Mouse (Mus musculus) gastrocnemius, adult 2 months (tissue): ENCODE results near the gene Smad3. TPM values are rescaled to one million over a fixed set of nuclear protein-coding genes. Genes with fewer than 3 reads are reported as not detected.
A peak's percentile ranks its signal among the peaks of the same experiment; 100 is the strongest.

Experiments
- DNase-seq: peaks from one replicate; pipeline ENCODE4 v3.0.0; 2022
- H3K27ac ChIP-seq: fragments of 200-600 bp; 2 replicates; pipeline ENCODE4 v1.8.1; 2022; ENCODE audit warnings: mild to moderate bottlenecking
- H3K4me3 ChIP-seq: fragments of 200-600 bp; 2 replicates; pipeline ENCODE4 v1.8.1; 2022; ENCODE audit warnings: mild to moderate bottlenecking, moderate library complexity
- CTCF ChIP-seq: fragments of 200-600 bp; IDR thresholded peaks from 2 replicates; pipeline ENCODE4 v1.8.1; 2022; ENCODE audit warnings: antibody characterized with exemption, mild to moderate bottlenecking, moderate library complexity
- intact Hi-C: fragments of 180-260 bp; cut with DNase I; formaldehyde crosslinking; loops from one replicate; pipeline ENCODE4 v1.15.1; 2025
- total RNA-seq, 2 experiments: library from RNA; stranded (reverse); gene quantifications; 2 replicates each; pipeline ENCODE4 v1.2.3; 2021

Smad3 gene
- total RNA-seq, 2 experiments from 2014 or later = 61.7 to 75.3 TPM

GRCm38 (mm10) chr9:63738830-63739229 is 19.0 kb downstream of the Smad3 start:
- TF ChIP-seq CTCF = no peak
- Histone ChIP-seq H3K4me3 (peak overlapping the region; percentile 5; the same call in 1 of the 2 replicates), H3K27ac (peak overlapping the region; percentile 73)
- no peak for DNase-seq
- intact Hi-C loops = no loop called here

- DNase-seq = no peak
- H3K4me3 ChIP-seq = no peak overlapping the region; the same call in 1 of the 2 replicates
- intact Hi-C loops = no loop called here
- H3K27ac ChIP-seq = peak overlapping the region; percentile 73
- TF ChIP-seq CTCF = no peak
These were observed 19.6 kb downstream of the Smad3 start for GRCm38 (mm10) chr9:63738086-63738701.

GRCm38 (mm10) chr9:63737426-63737931 is 20.3 kb downstream of the Smad3 start:
- DNase-seq = peak; percentile 83
- Histone ChIP-seq H3K27ac (peak overlapping the region; percentile 73), H3K4me3 (no peak overlapping the region)
- TF ChIP-seq CTCF = no peak
- intact Hi-C loops = no loop called here

- intact Hi-C loops = no loop called here
- no peak overlapping the region for H3K4me3 ChIP-seq
- no peak for DNase-seq
- H3K27ac ChIP-seq = no peak overlapping the region
- no peak for TF ChIP-seq CTCF
These were observed 23.5 kb downstream of the Smad3 start for GRCm38 (mm10) chr9:63734261-63734660.

GRCm38 (mm10) chr9:63732700-63733099 is 25.1 kb downstream of the Smad3 start:
- H3K27ac ChIP-seq = no peak overlapping the region
- H3K4me3 ChIP-seq = no peak overlapping the region
- DNase-seq = no peak
- no peak for TF ChIP-seq CTCF
- intact Hi-C loops = no loop called here

- no peak for TF ChIP-seq CTCF
These were observed 26.5 kb downstream of the Smad3 start for GRCm38 (mm10) chr9:63731114-63731828.

GRCm38 (mm10) chr9:63728969-63729368 is 28.8 kb downstream of the Smad3 start:
- intact Hi-C loops = no loop called here
- no peak overlapping the region for H3K4me3 ChIP-seq
- H3K27ac ChIP-seq = no peak overlapping the region
- TF ChIP-seq CTCF = no peak
- no peak for DNase-seq

More at GRCm38 (mm10) chr9:63731114-63731828, 26.5 kb downstream of the Smad3 start:
- intact Hi-C loops = no loop called here
- Histone ChIP-seq H3K27ac (no peak overlapping the region; the same call in 1 of the 2 replicates), H3K4me3 (no peak overlapping the region)
- DNase-seq = no peak

- DNase-seq = no peak
- intact Hi-C loops = no loop called here
- peak overlapping the region; percentile 72 for H3K27ac ChIP-seq
- H3K4me3 ChIP-seq = no peak overlapping the region
- no peak for TF ChIP-seq CTCF
These were observed 30.7 kb downstream of the Smad3 start for GRCm38 (mm10) chr9:63727070-63727469.

GRCm38 (mm10) chr9:63726088-63727010 is 31.4 kb downstream of the Smad3 start:
- no peak for TF ChIP-seq CTCF
- intact Hi-C loops = no loop called here
- DNase-seq = peak; percentile 68
- Histone ChIP-seq H3K4me3 (no peak overlapping the region), H3K27ac (peak overlapping the region; percentile 72)

GRCm38 (mm10) chr9:63724750-63725149 is 33.0 kb downstream of the Smad3 start:
- H3K4me3 ChIP-seq = no peak overlapping the region
- no peak overlapping the region for H3K27ac ChIP-seq
- DNase-seq = no peak
- no peak for TF ChIP-seq CTCF
- intact Hi-C loops = no loop called here

- H3K4me3 ChIP-seq = no peak overlapping the region
- DNase-seq = no peak
- H3K27ac ChIP-seq = no peak overlapping the region
- intact Hi-C loops = no loop called here
- TF ChIP-seq CTCF = no peak
These were observed 34.9 kb downstream of the Smad3 start for GRCm38 (mm10) chr9:63722918-63723317.

GRCm38 (mm10) chr9:63722350-63722749 is 35.4 kb downstream of the Smad3 start:
- H3K4me3 ChIP-seq = no peak overlapping the region
- H3K27ac ChIP-seq = no peak overlapping the region
- intact Hi-C loops = no loop called here
- DNase-seq = no peak
- no peak for TF ChIP-seq CTCF
